In the genomic region with DNA sequence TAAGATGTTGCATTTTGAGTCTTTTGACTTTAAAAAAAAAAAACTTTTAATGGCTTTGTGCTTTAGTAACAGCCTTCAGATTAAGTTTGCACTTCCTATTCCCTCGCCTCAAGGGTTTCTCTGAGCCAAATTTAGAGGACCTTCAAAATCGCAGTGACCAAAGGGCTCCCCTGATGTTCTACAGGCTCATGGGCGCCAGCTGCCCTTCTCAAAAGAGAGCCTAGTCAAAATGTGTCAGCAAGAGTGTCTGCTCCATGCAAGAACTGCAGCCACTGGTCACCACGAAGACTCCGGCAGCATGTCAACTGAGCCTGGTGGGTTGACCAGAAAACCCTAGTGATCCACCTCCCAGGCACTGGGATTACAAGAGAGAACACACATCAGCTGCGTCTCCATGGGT, we compare ENCODE assay signal across 27 mouse cellular contexts.
DNase-seq lines count a peak whose midpoint lies in the region; ATAC-seq lines count a peak whose summit lies in the region.
"Had no signal": no experiment of that assay in that cellular context is flagged by ENCODE, and none has a peak within 500 bp of the region (broad histone marks: within the 10 kb centered on the region; RNA-seq: fewer than 3 reads in every experiment).

No protein-coding gene starts in this region.

- H3K4me3 ChIP-seq in heart, embryonic 15.5 days: no peak overlapping the region
- no peak overlapping the region for H3K4me3 ChIP-seq in heart, embryonic 12.5 days
- no peak overlapping the region for H3K4me3 ChIP-seq in lung, embryonic 16.5 days (ENCODE audit: low read length)
- H3K4me3 ChIP-seq in limb, embryonic 10.5 days: no peak overlapping the region
- H3K4me3 ChIP-seq: forebrain, embryonic 10.5 days; forebrain, embryonic 15.5 days; liver, embryonic 15.5 days; midbrain, embryonic 10.5 days; midbrain, embryonic 15.5 days had no signal

- WGBS in heart, embryonic 15.5 days: 78% methylated on average over 6 of the region's 6 CpGs
- 81% methylated on average over 6 of the region's 6 CpGs for WGBS in heart, embryonic 12.5 days
- WGBS in lung, embryonic 16.5 days: 78% methylated on average over 6 of the region's 6 CpGs
- 89% methylated on average over 6 of the region's 6 CpGs for WGBS in limb, embryonic 10.5 days

- H3K9ac ChIP-seq in heart, embryonic 15.5 days: no peak overlapping the region
- H3K9ac ChIP-seq in heart, embryonic 12.5 days: no peak overlapping the region
- H3K9ac ChIP-seq in lung, embryonic 16.5 days (ENCODE audit: low read length): no peak overlapping the region
- H3K9ac ChIP-seq: forebrain, embryonic 15.5 days; hindbrain, embryonic 14.5 days; liver, embryonic 15.5 days; midbrain, embryonic 15.5 days had no signal

- no peak for DNase-seq in lung, postnatal 14 days
- DNase-seq in limb, embryonic 10.5 days (ENCODE audit: low spot score): no peak
- DNase-seq in MN1 (ENCODE audit: low spot score): no peak
- no peak for DNase-seq in cerebellum, adult 8-10 months
- DNase-seq: adrenal gland, postnatal 25 days; cerebellum, adult 11-12 months; cerebellum, postnatal 10 days; gastrocnemius, postnatal 25 days; heart, adult 18-20 months; kidney, adult 18-20 months; kidney, postnatal 4 days; left cerebral cortex, postnatal 4 days; lung, postnatal 10 days; right cerebral cortex, postnatal 25 days; spleen, adult 18-20 months; thymus, postnatal 4 days had no signal

- H3K36me3 ChIP-seq in heart, embryonic 15.5 days: no peaks in the 10 kb centered on the region
- H3K36me3 ChIP-seq in heart, embryonic 12.5 days: no peaks in the 10 kb centered on the region
- no peaks in the 10 kb centered on the region for H3K36me3 ChIP-seq in lung, embryonic 16.5 days (ENCODE audit: control insufficient read depth, insufficient read depth, low read length)
- no peaks in the 10 kb centered on the region for H3K36me3 ChIP-seq in limb, embryonic 10.5 days
- H3K36me3 ChIP-seq: forebrain, embryonic 10.5 days; forebrain, embryonic 15.5 days; liver, embryonic 15.5 days; midbrain, embryonic 10.5 days; midbrain, embryonic 15.5 days had no signal

- no peaks in the 10 kb centered on the region for H3K9me3 ChIP-seq in heart, embryonic 15.5 days (replicated peaks)
- no peaks in the 10 kb centered on the region for H3K9me3 ChIP-seq in heart, embryonic 12.5 days (replicated peaks)
- no peaks in the 10 kb centered on the region for H3K9me3 ChIP-seq in lung, embryonic 16.5 days (ENCODE audit: control insufficient read depth, low read length)
- no peaks in the 10 kb centered on the region for H3K9me3 ChIP-seq in limb, embryonic 10.5 days (replicated peaks)
- H3K9me3 ChIP-seq: forebrain, embryonic 10.5 days; liver, embryonic 15.5 days; midbrain, embryonic 10.5 days; midbrain, embryonic 15.5 days had no signal

- peaks cover 12% of the 10 kb centered on the region for H3K4me1 ChIP-seq in heart, embryonic 15.5 days (replicated peaks)
- peaks cover 5% of the 10 kb centered on the region for H3K4me1 ChIP-seq in heart, embryonic 12.5 days (replicated peaks)
- H3K4me1 ChIP-seq in lung, embryonic 16.5 days (replicated peaks; ENCODE audit: control insufficient read depth, insufficient read depth, low read length): no peaks in the 10 kb centered on the region; the same call in 1 of the 2 replicates
- H3K4me1 ChIP-seq in limb, embryonic 10.5 days: peaks cover 21% of the 10 kb centered on the region
- H3K4me1 ChIP-seq: forebrain, embryonic 15.5 days; liver, embryonic 15.5 days; midbrain, embryonic 10.5 days; midbrain, embryonic 15.5 days had no signal

- no peaks in the 10 kb centered on the region for H3K27me3 ChIP-seq in heart, embryonic 15.5 days
- H3K27me3 ChIP-seq in heart, embryonic 12.5 days (replicated peaks): no peaks in the 10 kb centered on the region
- no peaks in the 10 kb centered on the region for H3K27me3 ChIP-seq in lung, embryonic 16.5 days (ENCODE audit: control insufficient read depth, insufficient read depth, low read depth, low read length)
- H3K27me3 ChIP-seq in limb, embryonic 10.5 days (ENCODE audit: low read depth, poor library complexity, severe bottlenecking): no peaks in the 10 kb centered on the region
- H3K27me3 ChIP-seq: forebrain, embryonic 15.5 days; liver, embryonic 15.5 days; midbrain, embryonic 15.5 days had no signal

- H3K27ac ChIP-seq in heart, embryonic 15.5 days: peak overlapping the region; percentile 40
- no peak overlapping the region for H3K27ac ChIP-seq in heart, embryonic 12.5 days (ENCODE audit: poor library complexity, severe bottlenecking)
- peak overlapping the region; percentile 53 for H3K27ac ChIP-seq in lung, embryonic 16.5 days (ENCODE audit: low read length)
- peak overlapping the region; percentile 62; the same call in 1 of the 2 replicates for H3K27ac ChIP-seq in limb, embryonic 10.5 days
- H3K27ac ChIP-seq: forebrain, embryonic 10.5 days; forebrain, embryonic 15.5 days; hindbrain, embryonic 14.5 days; kidney, postnatal 0 days; liver, embryonic 15.5 days; midbrain, embryonic 10.5 days; midbrain, embryonic 15.5 days had no signal

- ATAC-seq in heart, embryonic 15.5 days (replicated peaks; ENCODE audit: insufficient number of reproducible peaks, insufficient read depth, low FRiP score, low read depth): no peak
- no peak for ATAC-seq in heart, embryonic 12.5 days (ENCODE audit: insufficient number of reproducible peaks, low FRiP score)
- no peak for ATAC-seq in lung, embryonic 16.5 days (ENCODE audit: low read depth)
- ATAC-seq: CD4-positive, CD25-positive, alpha-beta regulatory T cell, adult 4 months; forebrain, embryonic 15.5 days; midbrain, embryonic 15.5 days had no signal

- no peak overlapping the region for H3K4me2 ChIP-seq in heart, embryonic 15.5 days
- H3K4me2 ChIP-seq in heart, embryonic 12.5 days: no peak overlapping the region
- no peak overlapping the region for H3K4me2 ChIP-seq in lung, embryonic 16.5 days (ENCODE audit: low read depth, low read length)
- H3K4me2 ChIP-seq: forebrain, embryonic 15.5 days; hindbrain, embryonic 14.5 days; liver, embryonic 15.5 days; midbrain, embryonic 15.5 days had no signal
